Mouse (Mus musculus) liver, adult 2 months (tissue): ENCODE data around the gene Itga1.

Experiments used
- CTCF ChIP-seq: fragments of 200-500 bp; IDR thresholded peaks from 2 replicates; pipeline ENCODE4 v1.5.1; 2011; ENCODE audit warnings: low read depth, low read length, control low read depth
- POLR2A ChIP-seq: fragments of 200-500 bp; IDR thresholded peaks from 2 replicates; pipeline ENCODE4 v1.6.1; 2011; ENCODE audit warnings: low read length, control low read depth; ENCODE audit not compliant: insufficient read depth; ENCODE audit errors: extremely low read depth

GRCm38 (mm10) chr13:114983116-114983515 lies 118.6 kb downstream of the Itga1 start:
- TF ChIP-seq POLR2A (no peak), CTCF (no peak)
